Mouse (Mus musculus) spleen, adult 2 months (tissue): ENCODE measurements around the gene Eef1akmt1. TPM values are rescaled to one million over a fixed set of nuclear protein-coding genes. Genes with fewer than 3 reads are reported as not detected.

Source experiments
- DNase-seq, 2 experiments: peaks; one replicate each; pipeline versions ENCODE4 v3.0.0 to v3.0.0-alpha.2; 2012 to 2021; ENCODE audit warnings: low spot score in 2 of 2, low read depth in 1 of 2
- H3K27ac ChIP-seq: fragments of 200-500 bp; 2 replicates; pipeline ENCODE4 v1.5.1; 2012; ENCODE audit warnings: low read length, inconsistent platforms; ENCODE audit not compliant: insufficient read depth
- H3K27me3 ChIP-seq: fragments of 200-500 bp; 2 replicates; pipeline ENCODE4 v1.6.1; 2012; ENCODE audit warnings: mild to moderate bottlenecking, moderate library complexity, low read length, inconsistent platforms; ENCODE audit not compliant: control insufficient read depth, insufficient read depth
- H3K36me3 ChIP-seq: fragments of 200-500 bp; 2 replicates; pipeline ENCODE4 v1.6.1; 2012; ENCODE audit warnings: mild to moderate bottlenecking, low read length, inconsistent platforms; ENCODE audit not compliant: control insufficient read depth, insufficient read depth
- H3K4me1 ChIP-seq: fragments of 200-500 bp; 2 replicates; pipeline ENCODE4 v1.6.1; 2011; ENCODE audit warnings: inconsistent platforms; ENCODE audit not compliant: control insufficient read depth, insufficient read depth, insufficient read length
- H3K4me3 ChIP-seq: fragments of 200-500 bp; 2 replicates; pipeline ENCODE4 v1.5.1; 2011; ENCODE audit warnings: mild to moderate bottlenecking, inconsistent platforms; ENCODE audit not compliant: insufficient read depth, insufficient read length; ENCODE audit errors: extremely low read depth
- CTCF ChIP-seq: fragments of 200-500 bp; IDR thresholded peaks from 2 replicates; pipeline ENCODE4 v1.5.1; 2011; ENCODE audit warnings: mild to moderate bottlenecking, inconsistent platforms; ENCODE audit not compliant: insufficient read depth, insufficient read length, insufficient replicate concordance; ENCODE audit errors: extremely low read depth
- POLR2A ChIP-seq: fragments of 200-500 bp; IDR thresholded peaks from 2 replicates; pipeline ENCODE4 v1.6.1; 2011; ENCODE audit warnings: low read depth, low read length, inconsistent platforms
- WGBS: fragments of 180-500 bp; shearing (Covaris S2); methylation state at CpG from one replicate; pipeline ENCODE4 v1.1.7; 2018; 5-methylcytosine and 5-hydroxymethylcytosine counted together
- polyA plus RNA-seq: library from polyadenylated mRNA; depleted of rRNA; stranded (reverse); fragments of >200 nt; gene quantifications from 2 replicates; pipeline ENCODE4 v1.2.3, GENCODE M21; 2012; rRNA removed

Gene Eef1akmt1
- 6.4 and 7.8 TPM in 2 replicates for polyA plus RNA-seq

- DNase-seq = peak; percentile 84 to 96
- Histone ChIP-seq H3K27ac (peak within 1 kb of the TSS; percentile 71), H3K36me3 (no peaks in the 10 kb centered on the region)
These were observed at the start of gene Eef1akmt1 for GRCm38 (mm10) chr14:57571155-57572133. TSS of gene Eef1akmt1 (minus strand) at chr14:57571612.

GRCm38 (mm10) chr14:57620598-57621236, 49.3 kb upstream of the Eef1akmt1 start:
- H3K27me3 ChIP-seq = no peaks in the 10 kb centered on the region
- no peak overlapping the region for H3K4me3 ChIP-seq
- TF ChIP-seq POLR2A (no peak), CTCF (no peak)
- DNase-seq = no peak
- peaks cover 6% of the 10 kb centered on the region for H3K36me3 ChIP-seq
- 87% methylated on average over 4 of the region's 4 CpGs for WGBS
- no peak overlapping the region for H3K27ac ChIP-seq
- H3K4me1 ChIP-seq = no peaks in the 10 kb centered on the region; the same call in none of the 2 replicates

More at GRCm38 (mm10) chr14:57571155-57572133, at the start of gene Eef1akmt1:
- Histone ChIP-seq H3K27me3 (no peaks in the 10 kb centered on the region), H3K4me1 (no peaks in the 10 kb centered on the region), H3K4me3 (peak within 1 kb of the TSS; percentile 94)
- TF ChIP-seq CTCF (no peak), POLR2A (peak; percentile 74; the same call in 1 of the 2 replicates)
- WGBS = 3% methylated on average over 35 of the region's 35 CpGs

GRCm38 (mm10) chr14:57619487-57619886, 48.1 kb upstream of the Eef1akmt1 start:
- H3K4me3 ChIP-seq = no peak overlapping the region
- TF ChIP-seq CTCF (no peak), POLR2A (no peak)
- no peaks in the 10 kb centered on the region for H3K27me3 ChIP-seq
- no peak overlapping the region for H3K27ac ChIP-seq
- WGBS = 38% methylated on average over 2 of the region's 2 CpGs
- peak in 1 of 2 experiments; percentile 17 for DNase-seq
- peaks cover 6% of the 10 kb centered on the region for H3K36me3 ChIP-seq
- H3K4me1 ChIP-seq = no peaks in the 10 kb centered on the region; the same call in none of the 2 replicates

- WGBS = 79% methylated on average over 1 of the region's 1 CpGs
- Histone ChIP-seq H3K27ac (no peak overlapping the region), H3K27me3 (no peaks in the 10 kb centered on the region), H3K4me3 (no peak overlapping the region), H3K36me3 (0 out of 2 replicates have a peak, but pooled peaks cover 1% of the 10 kb centered on the region), H3K4me1 (no peaks in the 10 kb centered on the region; the same call in none of the 2 replicates)
- TF ChIP-seq POLR2A (no peak), CTCF (no peak)
- DNase-seq = no peak
These were observed 46.3 kb upstream of the Eef1akmt1 start for GRCm38 (mm10) chr14:57617675-57618074.

- no peak for TF ChIP-seq POLR2A
- TF ChIP-seq CTCF = no peak
- Histone ChIP-seq H3K27ac (no peak overlapping the region), H3K36me3 (0 out of 2 replicates have a peak, but pooled peaks cover 1% of the 10 kb centered on the region), H3K27me3 (no peaks in the 10 kb centered on the region), H3K4me3 (no peak overlapping the region), H3K4me1 (no peaks in the 10 kb centered on the region; the same call in none of the 2 replicates)
- DNase-seq = no peak
- 70% methylated on average over 6 of the region's 6 CpGs for WGBS
These were observed 45.0 kb upstream of the Eef1akmt1 start for GRCm38 (mm10) chr14:57616339-57616965.

GRCm38 (mm10) chr14:57615828-57616227, 44.4 kb upstream of the Eef1akmt1 start:
- WGBS = 88% methylated on average over 6 of the region's 6 CpGs
- Histone ChIP-seq H3K4me1 (no peaks in the 10 kb centered on the region; the same call in none of the 2 replicates), H3K27ac (no peak overlapping the region), H3K36me3 (0 out of 2 replicates have a peak, but pooled peaks cover 1% of the 10 kb centered on the region), H3K27me3 (no peaks in the 10 kb centered on the region), H3K4me3 (no peak overlapping the region)
- TF ChIP-seq CTCF = no peak
- TF ChIP-seq POLR2A = no peak
- DNase-seq = no peak
